10 mouse cellular contexts compared by ENCODE assay signal in genomic region chr8:13209770-13210169, GRCm38 (mm10). TPM values are rescaled to one million over a fixed set of nuclear protein-coding genes. Genes with fewer than 3 reads are reported as not detected.
DNase-seq lines count a peak whose midpoint lies in the region; ATAC-seq and TF ChIP-seq lines count a peak whose summit lies in the region.
"Had no signal": no experiment of that assay in that cellular context is flagged by ENCODE, and none has a peak within 500 bp of the region (broad histone marks: within the 10 kb centered on the region; RNA-seq: fewer than 3 reads in every experiment).

No protein-coding gene starts in this region.

- TF ChIP-seq CTCF in lung, embryonic 14.5 days (IDR thresholded peaks at IDR 0.05; ENCODE audit: low read depth) = no peak
- no peak for TF ChIP-seq CTCF in liver, adult 2 months (IDR thresholded peaks at IDR 0.05; ENCODE audit: low read depth, low read length)
- TF ChIP-seq CTCF in olfactory bulb, adult 2 months (IDR thresholded peaks at IDR 0.05; ENCODE audit: insufficient read depth, low read depth, low read length) = no peak

- 0 out of 2 replicates have a peak, but pooled peaks have one; percentile 33 for ATAC-seq in lung, embryonic 14.5 days (ENCODE audit: insufficient read depth)
- no peak for ATAC-seq in megakaryocyte-erythroid progenitor cell, adult 5-6 weeks (replicated peaks; ENCODE audit: low FRiP score, low TSS enrichment, poor library complexity, severe bottlenecking)

- no peak overlapping the region for H3K9ac ChIP-seq in lung, embryonic 14.5 days
- no peak overlapping the region for H3K9ac ChIP-seq in liver, adult 2 months (ENCODE audit: low read depth, low read length)

- H3K27me3 ChIP-seq in lung, embryonic 14.5 days (ENCODE audit: insufficient read depth, low read length) = no peaks in the 10 kb centered on the region
- no peaks in the 10 kb centered on the region for H3K27me3 ChIP-seq in liver, adult 2 months (ENCODE audit: control insufficient read depth, insufficient read depth, low read length)

- peaks cover 8% of the 10 kb centered on the region for H3K4me1 ChIP-seq in lung, embryonic 14.5 days (ENCODE audit: insufficient read depth)
- peaks cover 3% of the 10 kb centered on the region; the same call in 1 of the 2 replicates for H3K4me1 ChIP-seq in liver, adult 2 months (ENCODE audit: control insufficient read depth, insufficient read depth, low read length)
- H3K4me1 ChIP-seq in olfactory bulb, adult 2 months (ENCODE audit: control insufficient read depth, insufficient read depth, low read length) = peaks cover 19% of the 10 kb centered on the region

- H3K27ac ChIP-seq in lung, embryonic 14.5 days (ENCODE audit: low read depth) = no peak overlapping the region
- H3K27ac ChIP-seq in liver, adult 2 months (replicated peaks; ENCODE audit: insufficient read depth, low read depth, low read length) = no peak overlapping the region
- H3K27ac ChIP-seq in olfactory bulb, adult 2 months (ENCODE audit: insufficient read depth, low read depth, low read length) = peak overlapping the region; percentile 48; the same call in 1 of the 2 replicates

- WGBS in lung, embryonic 14.5 days = 54% methylated on average over 1 of the region's 1 CpGs
- whole genome bisulfite sequencing in liver, adult 2 months = 47% methylated on average over 1 of the region's 1 CpGs
- 59% methylated on average over 1 of the region's 1 CpGs for WGBS in olfactory bulb, adult 2 months

- peak; percentile 48 for DNase-seq in lung, embryonic 14.5 days
- no peak for DNase-seq in lung, postnatal 25 days (ENCODE audit: low spot score)
- peak; percentile 54 for DNase-seq in gastrocnemius, postnatal 25 days
- DNase-seq in liver, adult 2 months (ENCODE audit: extremely low read depth, low read depth, low spot score) = peak; percentile 11
- DNase-seq in frontal cortex, adult 2 months (ENCODE audit: extremely low spot score in 1 of 2, low spot score in 1 of 2) = no peak
- no peak for DNase-seq in layer of hippocampus, adult 9-10 months (ENCODE audit: low spot score)
- DNase-seq: thymus, postnatal 14 days had no signal

- no peak for TF ChIP-seq POLR2A in liver, adult 2 months (IDR thresholded peaks at IDR 0.05; ENCODE audit: extremely low read depth, insufficient read depth, low read length)
- no peak for TF ChIP-seq POLR2A in olfactory bulb, adult 2 months (IDR thresholded peaks at IDR 0.05; ENCODE audit: insufficient read depth, low read depth, low read length)

- H3K79me2 ChIP-seq in liver, adult 2 months (ENCODE audit: control insufficient read depth, insufficient read depth, low read length) = no peaks in the 10 kb centered on the region

- H3K4me3 ChIP-seq in lung, embryonic 14.5 days (ENCODE audit: low read depth, low read length) = no peak overlapping the region
- no peak overlapping the region for H3K4me3 ChIP-seq in liver, adult 2 months (ENCODE audit: insufficient read depth, low read depth, low read length)
- no peak overlapping the region for H3K4me3 ChIP-seq in olfactory bulb, adult 2 months (ENCODE audit: insufficient read depth, low read depth, low read length)

- no peak overlapping the region for H3K4me2 ChIP-seq in lung, embryonic 14.5 days

- no peaks in the 10 kb centered on the region for H3K9me3 ChIP-seq in lung, embryonic 14.5 days (ENCODE audit: low read depth, low read length)

- H3K36me3 ChIP-seq in lung, embryonic 14.5 days (ENCODE audit: insufficient read depth) = no peaks in the 10 kb centered on the region
- no peaks in the 10 kb centered on the region for H3K36me3 ChIP-seq in liver, adult 2 months (ENCODE audit: control insufficient read depth, insufficient read depth, low read length)

RNA-seq across cellular contexts. Expression of gene Grtp1, which starts 9.3 kb away (rescaled TPM):
- polyA plus RNA-seq in lung, embryonic 14.5 days (2014; fragmentation: Nextera tagmentation; extraction: Ambion mirVana) = 4.8 and 5.6 TPM in 2 replicates
- total RNA-seq in gastrocnemius, postnatal 25 days (2021) = 10 to 100 TPM; 16.3 to 17.3 TPM
- total RNA-seq in liver, adult 2 months (2014; rRNA removed) = 25.3 and 25.5 TPM in 2 replicates
- polyA plus RNA-seq in liver, adult 2 months (2012; rRNA removed) = 28.3 and 30.3 TPM in 2 replicates
- not detected in 2 replicates for polyA plus RNA-seq in olfactory bulb, adult 2 months (2012; ENCODE audit: insufficient read depth, insufficient read length, low replicate concordance, missing spikeins)
- 7.0 TPM in 2 replicates for polyA plus RNA-seq in frontal cortex, adult 2 months (2012; rRNA removed)
- total RNA-seq in megakaryocyte-erythroid progenitor cell, adult 5-6 weeks (2014; fragmentation: Nextera tagmentation) = 1.7 and 3.4 TPM in 2 replicates
- 1.1 TPM in 1 of 2 replicates, not detected in the other for total RNA-seq in megakaryocyte-erythroid progenitor cell, adult 5-6 weeks (2017)

RNA-seq across cellular contexts. Expression of gene Adprhl1, which starts 44.2 kb away (rescaled TPM):
- polyA plus RNA-seq in lung, embryonic 14.5 days (2014; fragmentation: Nextera tagmentation; extraction: Ambion mirVana) = 1.6 TPM in 1 of 2 replicates, not detected in the other
- 10 to 100 TPM; 42.3 to 61.6 TPM for total RNA-seq in gastrocnemius, postnatal 25 days (2021)
- 0.74 TPM in 1 of 2 replicates, not detected in the other for total RNA-seq in liver, adult 2 months (2014; rRNA removed)
- polyA plus RNA-seq in liver, adult 2 months (2012; rRNA removed) = not detected in 2 replicates
- not detected in 2 replicates for polyA plus RNA-seq in olfactory bulb, adult 2 months (2012; ENCODE audit: insufficient read depth, insufficient read length, low replicate concordance, missing spikeins)
- polyA plus RNA-seq in frontal cortex, adult 2 months (2012; rRNA removed) = 0.30 and 0.40 TPM in 2 replicates
- not detected in 2 replicates for total RNA-seq in megakaryocyte-erythroid progenitor cell, adult 5-6 weeks (2014; fragmentation: Nextera tagmentation)
- not detected in 2 replicates for total RNA-seq in megakaryocyte-erythroid progenitor cell, adult 5-6 weeks (2017)
- total RNA-seq: common myeloid progenitor, adult 5-6 weeks had no signal

RNA-seq across cellular contexts. Expression of gene Lamp1, which starts 50.8 kb away (rescaled TPM):
- 309 and 315 TPM in 2 replicates for polyA plus RNA-seq in lung, embryonic 14.5 days (2014; fragmentation: Nextera tagmentation; extraction: Ambion mirVana)
- total RNA-seq in gastrocnemius, postnatal 25 days (2021) = 100 to 1,000 TPM; 294 to 322 TPM
- total RNA-seq in liver, adult 2 months (2014; rRNA removed) = 381 and 420 TPM in 2 replicates
- polyA plus RNA-seq in liver, adult 2 months (2012; rRNA removed) = 563 and 625 TPM in 2 replicates
- 207 TPM in 1 of 2 replicates, not detected in the other for polyA plus RNA-seq in olfactory bulb, adult 2 months (2012; ENCODE audit: insufficient read depth, insufficient read length, low replicate concordance, missing spikeins)
- 391 and 397 TPM in 2 replicates for polyA plus RNA-seq in frontal cortex, adult 2 months (2012; rRNA removed)
- 102 and 143 TPM in 2 replicates for total RNA-seq in megakaryocyte-erythroid progenitor cell, adult 5-6 weeks (2014; fragmentation: Nextera tagmentation)
- 157 and 169 TPM in 2 replicates for total RNA-seq in megakaryocyte-erythroid progenitor cell, adult 5-6 weeks (2017)

Comparison
In these comparisons a context has a peak if more than half of its experiments do, and no peak if none do; other contexts are left out.
1. DNase-seq: peak in lung, embryonic 14.5 days (single experiment), gastrocnemius, postnatal 25 days (single experiment) and liver, adult 2 months (single experiment); none in lung, postnatal 25 days (single experiment), frontal cortex, adult 2 months (0 of 2) and layer of hippocampus, adult 9-10 months (single experiment).